8 mouse cellular contexts compared by ENCODE assay signal in the genomic region with DNA sequence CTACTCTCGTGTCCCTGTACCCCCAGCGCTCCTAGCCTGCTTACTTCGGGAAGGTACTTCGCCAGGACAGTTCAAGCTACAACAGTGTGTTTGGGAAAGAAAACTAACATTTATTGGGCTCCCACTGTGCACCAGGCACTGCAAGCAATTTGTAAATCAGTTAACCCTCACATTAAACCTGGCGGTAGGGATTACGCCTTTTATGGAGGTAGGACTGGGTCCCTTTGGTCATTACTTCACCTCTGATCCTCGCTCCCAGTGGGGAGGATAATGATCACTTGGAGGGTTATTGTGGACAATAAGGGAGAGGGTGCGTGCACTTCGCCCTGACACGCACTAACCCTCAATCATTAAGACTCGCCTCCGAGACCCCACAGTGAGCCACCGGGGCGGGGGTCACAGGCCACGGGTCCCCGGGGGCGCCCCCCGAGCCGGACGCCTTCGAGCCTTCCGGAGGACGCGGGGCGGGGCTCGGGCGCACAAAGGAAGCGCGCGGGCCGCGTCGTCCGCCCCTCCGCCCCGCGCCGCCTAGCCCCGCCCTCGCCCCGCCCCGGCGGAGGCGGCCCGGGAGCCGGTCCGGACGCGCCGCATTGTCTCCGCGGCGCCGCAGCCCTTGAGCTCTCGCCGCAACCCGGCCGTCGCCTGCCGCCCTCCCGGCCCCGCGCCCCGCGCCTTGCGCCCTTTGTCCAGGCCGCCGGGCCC. TPM values are rescaled to one million over a fixed set of nuclear protein-coding genes. Genes with fewer than 3 reads are reported as not detected.
DNase-seq lines count a peak whose midpoint lies in the region; ATAC-seq and TF ChIP-seq lines count a peak whose summit lies in the region.

No protein-coding gene starts in this region.

- H3K4me3 ChIP-seq in forebrain, embryonic 11.5 days (ENCODE audit: low read depth, low read length), result peak overlapping the region; percentile 100
- H3K4me3 ChIP-seq in heart, postnatal 0 days (ENCODE audit: low read depth, low read length), result peak overlapping the region; percentile 92
- H3K4me3 ChIP-seq in neural tube, embryonic 15.5 days (replicated peaks), result peak overlapping the region; percentile 93

- 4% methylated on average over 31 of the region's 68 CpGs for WGBS in forebrain, embryonic 11.5 days
- WGBS in heart, postnatal 0 days, result 3% methylated on average over 64 of the region's 68 CpGs
- WGBS in neural tube, embryonic 15.5 days, result 1% methylated on average over 64 of the region's 68 CpGs

- DNase-seq in c-Kit-negative CD71-positive TER-119-positive erythroid progenitor cells, embryonic 14.5 days (ENCODE audit: low read depth, low spot score), result peak; percentile 67
- peak; percentile 89 for DNase-seq in forebrain, embryonic 11.5 days (ENCODE audit: low spot score)
- DNase-seq in heart, postnatal 0 days (ENCODE audit: low spot score), result peak; percentile 78
- peak; percentile 83 to 95 for DNase-seq in kidney, postnatal 36 days
- DNase-seq in lung, adult 18-20 months, result peak; percentile 85 to 88
- DNase-seq in thymus, adult 18-20 months, result peak; percentile 75 to 77

- peak; percentile 77 for ATAC-seq in CD4-positive, CD25-positive, alpha-beta regulatory T cell, adult 4 months
- ATAC-seq in forebrain, embryonic 11.5 days (replicated peaks; ENCODE audit: low FRiP score), result peak; percentile 93
- peak; percentile 92 for ATAC-seq in heart, postnatal 0 days (ENCODE audit: insufficient read depth, low read depth)
- ATAC-seq in neural tube, embryonic 15.5 days (ENCODE audit: low FRiP score), result peak; percentile 93

- no peak for TF ChIP-seq CTCF in heart, postnatal 0 days (IDR thresholded peaks at IDR 0.05; ENCODE audit: low read depth)

- H3K27ac ChIP-seq in forebrain, embryonic 11.5 days (ENCODE audit: low read depth, low read length), result peak overlapping the region; percentile 85
- H3K27ac ChIP-seq in heart, postnatal 0 days (ENCODE audit: low read depth), result peak overlapping the region; percentile 97
- peak overlapping the region; percentile 94 for H3K27ac ChIP-seq in neural tube, embryonic 15.5 days (replicated peaks)

- peak overlapping the region; percentile 97 for H3K4me2 ChIP-seq in forebrain, embryonic 11.5 days (ENCODE audit: low read depth, low read length, severe bottlenecking)
- peak overlapping the region; percentile 76 for H3K4me2 ChIP-seq in heart, postnatal 0 days (ENCODE audit: low read depth, low read length)
- peak overlapping the region; percentile 88 for H3K4me2 ChIP-seq in neural tube, embryonic 15.5 days

- H3K9ac ChIP-seq in forebrain, embryonic 11.5 days (ENCODE audit: low read length), result peak overlapping the region; percentile 100
- H3K9ac ChIP-seq in heart, postnatal 0 days (replicated peaks; ENCODE audit: low read depth, low read length), result peak overlapping the region; percentile 99
- peak overlapping the region; percentile 100 for H3K9ac ChIP-seq in neural tube, embryonic 15.5 days (replicated peaks)

- no peaks in the 10 kb centered on the region for H3K27me3 ChIP-seq in forebrain, embryonic 11.5 days (ENCODE audit: control insufficient read depth, insufficient read depth, low read length)
- H3K27me3 ChIP-seq in heart, postnatal 0 days (ENCODE audit: control insufficient read depth, insufficient read depth, low read length), result no peaks in the 10 kb centered on the region
- no peaks in the 10 kb centered on the region for H3K27me3 ChIP-seq in neural tube, embryonic 15.5 days (replicated peaks)

- H3K4me1 ChIP-seq in forebrain, embryonic 11.5 days (replicated peaks; ENCODE audit: control insufficient read depth, insufficient read depth, low read length), result peaks cover 23% of the 10 kb centered on the region
- H3K4me1 ChIP-seq in heart, postnatal 0 days (ENCODE audit: control insufficient read depth, insufficient read depth), result peaks cover 38% of the 10 kb centered on the region
- H3K4me1 ChIP-seq in neural tube, embryonic 15.5 days, result peaks cover 56% of the 10 kb centered on the region

- TF ChIP-seq EP300 in heart, postnatal 0 days (IDR thresholded peaks at IDR 0.05; ENCODE audit: low read depth), result no peak

- no peaks in the 10 kb centered on the region for H3K9me3 ChIP-seq in forebrain, embryonic 11.5 days (ENCODE audit: control insufficient read depth, low read length)
- no peaks in the 10 kb centered on the region for H3K9me3 ChIP-seq in heart, postnatal 0 days (replicated peaks; ENCODE audit: control insufficient read depth, low read length)
- no peaks in the 10 kb centered on the region for H3K9me3 ChIP-seq in neural tube, embryonic 15.5 days (replicated peaks)

- no peaks in the 10 kb centered on the region for H3K36me3 ChIP-seq in forebrain, embryonic 11.5 days (ENCODE audit: control insufficient read depth, insufficient read depth, low read length)
- 0 out of 2 replicates have a peak, but pooled peaks cover 8% of the 10 kb centered on the region for H3K36me3 ChIP-seq in heart, postnatal 0 days (replicated peaks; ENCODE audit: control insufficient read depth, insufficient read depth, low read length)
- peaks cover 9% of the 10 kb centered on the region for H3K36me3 ChIP-seq in neural tube, embryonic 15.5 days

RNA-seq across cellular contexts. Expression of a gene that starts 28.0 kb away (rescaled TPM):
- under 1 TPM; 0.18 to 0.22 TPM for polyA plus RNA-seq in CD4-positive, CD25-positive, alpha-beta regulatory T cell, adult 4 months (2017; shearing (Covaris generic))
- polyA plus RNA-seq in forebrain, embryonic 11.5 days (2014; fragmentation: Nextera tagmentation; extraction: Ambion mirVana), result 0.56 TPM in 2 replicates
- not detected in 2 replicates for total RNA-seq in heart, postnatal 0 days (2014; rRNA removed; ENCODE audit: low replicate concordance)
- 0.03 TPM in 1 of 2 replicates, not detected in the other for polyA plus RNA-seq in heart, postnatal 0 days (2015; fragmentation: Nextera tagmentation; extraction: Ambion mirVana)
- 0.34 and 0.41 TPM in 2 replicates for polyA plus RNA-seq in neural tube, embryonic 15.5 days (2015; fragmentation: Nextera tagmentation; extraction: Ambion mirVana)

Comparison
In these comparisons a context has a peak if more than half of its experiments do, and no peak if none do; other contexts are left out.
1. Peak in every context shown above with its lines: DNase-seq, ATAC-seq, H3K4me3 ChIP-seq and H3K27ac ChIP-seq.